Mouse (Mus musculus): ENCODE results near the gene Anapc10. TPM values are rescaled to one million over a fixed set of nuclear protein-coding genes. Genes with fewer than 3 reads are reported as not detected.
"Not testable (repeated sequence)": the region's sequence is repeated elsewhere in the genome, so short reads cannot be mapped to it uniquely, and the experiment has no call there.

Anapc10 gene
- 31.4 and 34.7 TPM in 2 replicates for polyA plus RNA-seq (2014; fragmentation: Nextera tagmentation; extraction: Ambion mirVana)

DNA sequence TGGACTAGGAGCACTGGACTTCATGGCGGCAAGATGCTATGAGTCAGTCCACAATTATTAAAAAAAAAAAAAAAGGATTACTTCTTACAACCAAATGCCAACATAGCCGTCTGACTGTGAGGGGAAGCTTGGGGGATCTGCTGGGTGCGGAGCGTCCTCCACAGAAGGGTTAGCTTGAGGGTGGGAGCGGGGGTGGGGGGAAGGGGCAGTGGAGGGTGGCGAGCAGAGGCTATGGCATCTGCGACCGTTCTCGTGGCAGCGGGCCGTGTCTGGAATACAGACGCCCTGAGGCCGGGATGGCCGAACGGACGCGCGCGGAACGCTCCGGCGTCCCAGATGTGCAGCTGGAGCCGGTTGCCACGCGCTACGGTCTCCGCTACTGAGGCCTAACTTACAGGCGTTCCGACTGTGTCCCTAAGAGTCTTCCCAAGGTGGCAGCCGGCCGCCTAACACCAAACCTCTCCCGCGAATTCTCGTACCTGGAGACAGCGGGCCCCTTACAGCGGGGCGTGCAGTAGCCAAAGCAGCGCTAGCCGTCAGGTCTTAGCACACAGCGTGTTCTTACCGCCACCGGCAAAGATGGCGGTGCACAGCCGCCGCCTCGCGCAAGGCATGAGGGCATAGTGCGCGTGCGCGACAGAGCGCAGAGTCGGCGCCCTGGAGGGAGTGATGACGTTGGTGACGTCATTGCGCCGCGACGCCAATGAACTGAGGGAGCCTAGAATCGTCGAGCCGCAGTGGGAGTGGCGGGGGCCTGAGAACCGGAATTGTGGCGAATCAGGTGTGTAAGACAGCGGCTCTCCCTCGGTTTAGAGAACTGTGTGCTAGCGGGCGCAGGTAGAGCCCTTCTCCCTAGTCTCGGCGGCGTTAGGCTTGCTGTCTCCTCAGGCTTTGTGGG, at the start of gene Anapc10, which contains the start of gene Abce1:
Gene Anapc10 (plus strand): TSS at position 757 of the 898 bp plus-strand sequence.
Gene Abce1 (minus strand): TSS at position 677 of the 898 bp plus-strand sequence.
- ATAC-seq (replicated peaks; ENCODE audit: low FRiP score) = peak; percentile 96
- no peaks in the 10 kb centered on the region for H3K9me3 ChIP-seq (ENCODE audit: control insufficient read depth, low read length)
- H3K27ac ChIP-seq (ENCODE audit: low read depth, low read length) = peak within 1 kb of the TSS; percentile 83
- peak within 1 kb of the TSS; percentile 95 for H3K9ac ChIP-seq (ENCODE audit: low read depth, low read length)
- peak within 1 kb of the TSS; percentile 80 for H3K4me2 ChIP-seq
- H3K4me1 ChIP-seq (replicated peaks; ENCODE audit: control insufficient read depth, insufficient read depth, low read length) = peaks cover 3% of the 10 kb centered on the region; the same call in 1 of the 2 replicates
- peaks cover 4% of the 10 kb centered on the region for H3K36me3 ChIP-seq (ENCODE audit: control insufficient read depth, insufficient read depth, low read length)
- under 1% methylated on average over 73 of the region's 73 CpGs for whole genome bisulfite sequencing
- H3K4me3 ChIP-seq (ENCODE audit: low read depth, low read length) = peak within 1 kb of the TSS; percentile 96
- H3K27me3 ChIP-seq (replicated peaks; ENCODE audit: control insufficient read depth, insufficient read depth, low read length) = no peaks in the 10 kb centered on the region
- peak; percentile 96 for DNase-seq (ENCODE audit: low spot score)

DNA sequence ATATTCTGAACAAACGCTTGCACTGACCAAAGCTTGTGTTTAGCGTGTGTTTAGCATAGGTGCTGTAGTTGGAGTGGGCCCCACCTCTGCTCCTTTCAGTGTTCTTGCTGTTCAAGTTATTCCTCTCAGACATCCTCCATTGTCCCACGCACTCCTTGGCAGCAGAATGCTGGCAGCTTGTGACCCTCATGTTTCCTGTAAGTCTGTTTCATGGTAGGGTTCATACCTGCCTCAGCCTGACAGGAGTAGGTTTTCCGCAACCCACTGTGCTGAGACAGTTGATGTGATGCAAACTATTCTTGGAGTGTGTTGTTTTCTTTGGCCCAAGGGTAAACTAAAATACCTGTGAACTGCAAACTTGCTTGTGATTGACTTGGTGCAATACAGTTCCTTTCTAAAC, 35.2 kb upstream of the Anapc10 start:
- no peaks in the 10 kb centered on the region for H3K9me3 ChIP-seq (ENCODE audit: control insufficient read depth, low read length)
- no peak overlapping the region for H3K9ac ChIP-seq (ENCODE audit: low read depth, low read length)
- peaks cover 7% of the 10 kb centered on the region; the same call in 1 of the 2 replicates for H3K4me1 ChIP-seq (replicated peaks; ENCODE audit: control insufficient read depth, insufficient read depth, low read length)
- H3K27ac ChIP-seq (ENCODE audit: low read depth, low read length) = no peak overlapping the region
- H3K4me3 ChIP-seq (ENCODE audit: low read depth, low read length) = no peak overlapping the region
- no peak overlapping the region for H3K4me2 ChIP-seq
- ATAC-seq (replicated peaks; ENCODE audit: low FRiP score) = no peak
- H3K27me3 ChIP-seq (replicated peaks; ENCODE audit: control insufficient read depth, insufficient read depth, low read length) = no peaks in the 10 kb centered on the region
- peaks cover 22% of the 10 kb centered on the region; the same call in 1 of the 2 replicates for H3K36me3 ChIP-seq (ENCODE audit: control insufficient read depth, insufficient read depth, low read length)
- 93% methylated on average over 4 of the region's 4 CpGs for WGBS
- DNase-seq (ENCODE audit: low spot score) = no peak

DNA sequence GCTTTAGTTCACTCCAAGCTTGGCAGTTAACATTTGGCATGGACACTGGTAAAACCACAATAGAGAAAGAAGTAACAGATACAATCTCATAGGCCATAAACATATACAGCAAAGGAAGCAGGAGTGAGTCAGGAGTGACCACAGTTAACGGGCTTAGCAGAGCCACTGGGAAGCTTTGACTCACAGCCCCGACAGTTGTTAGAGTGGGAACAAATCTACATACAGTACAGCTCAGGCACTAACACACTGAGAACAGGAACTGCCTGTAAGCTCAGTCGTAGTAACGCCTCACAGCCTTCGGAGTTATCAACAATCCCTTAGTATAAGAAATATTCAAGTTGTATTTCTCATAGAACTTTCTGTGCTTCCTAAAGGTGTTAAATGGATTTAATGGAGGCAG, 32.6 kb upstream of the Anapc10 start:
- Histone ChIP-seq H3K9ac (ENCODE audit: low read depth, low read length) (no peak overlapping the region), H3K4me1 (replicated peaks; ENCODE audit: control insufficient read depth, insufficient read depth, low read length) (peaks cover 7% of the 10 kb centered on the region; the same call in 1 of the 2 replicates), H3K4me3 (ENCODE audit: low read depth, low read length) (no peak overlapping the region), H3K27me3 (replicated peaks; ENCODE audit: control insufficient read depth, insufficient read depth, low read length) (no peaks in the 10 kb centered on the region), H3K36me3 (ENCODE audit: control insufficient read depth, insufficient read depth, low read length) (peaks cover 5% of the 10 kb centered on the region), H3K9me3 (ENCODE audit: control insufficient read depth, low read length) (no peaks in the 10 kb centered on the region), H3K4me2 (no peak overlapping the region), H3K27ac (ENCODE audit: low read depth, low read length) (no peak overlapping the region)
- DNase-seq (ENCODE audit: low spot score) (no peak), ATAC-seq (replicated peaks; ENCODE audit: low FRiP score) (no peak)
- 41% methylated on average over 5 of the region's 5 CpGs for WGBS

DNA sequence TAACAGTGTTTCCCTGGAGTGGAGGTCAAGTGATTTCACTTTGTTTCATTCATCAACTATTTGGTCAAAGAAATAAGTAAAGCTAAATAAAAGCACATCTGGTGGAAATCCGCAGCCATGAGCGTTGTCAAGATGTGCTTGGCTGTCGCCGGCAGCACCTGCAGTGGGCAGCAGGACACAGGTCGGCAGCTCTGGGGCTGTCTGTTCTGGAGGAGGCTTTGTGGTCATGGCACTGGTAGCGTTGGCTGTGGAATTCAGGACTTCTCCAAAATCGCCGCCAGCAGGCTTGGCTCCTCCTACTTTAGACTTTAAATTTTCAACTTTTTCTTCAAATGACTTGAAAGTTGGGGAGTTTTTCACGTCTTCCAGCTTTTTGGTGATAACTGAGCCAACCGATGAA, 31.5 kb upstream of the Anapc10 start:
- H3K27ac ChIP-seq (ENCODE audit: low read depth, low read length); DNase-seq (ENCODE audit: low spot score); H3K27me3 ChIP-seq (replicated peaks; ENCODE audit: control insufficient read depth, insufficient read depth, low read length); ATAC-seq (replicated peaks; ENCODE audit: low FRiP score); H3K9me3 ChIP-seq (ENCODE audit: control insufficient read depth, low read length); H3K9ac ChIP-seq (ENCODE audit: low read depth, low read length); H3K4me1 ChIP-seq (replicated peaks; ENCODE audit: control insufficient read depth, insufficient read depth, low read length): not testable (repeated sequence)
- Histone ChIP-seq H3K36me3 (ENCODE audit: control insufficient read depth, insufficient read depth, low read length) (peaks cover 11% of the 10 kb centered on the region), H3K4me2 (peak overlapping the region; percentile 80), H3K4me3 (ENCODE audit: low read depth, low read length) (peak overlapping the region; percentile 58)
- 36% methylated on average over 10 of the region's 10 CpGs for WGBS

DNA sequence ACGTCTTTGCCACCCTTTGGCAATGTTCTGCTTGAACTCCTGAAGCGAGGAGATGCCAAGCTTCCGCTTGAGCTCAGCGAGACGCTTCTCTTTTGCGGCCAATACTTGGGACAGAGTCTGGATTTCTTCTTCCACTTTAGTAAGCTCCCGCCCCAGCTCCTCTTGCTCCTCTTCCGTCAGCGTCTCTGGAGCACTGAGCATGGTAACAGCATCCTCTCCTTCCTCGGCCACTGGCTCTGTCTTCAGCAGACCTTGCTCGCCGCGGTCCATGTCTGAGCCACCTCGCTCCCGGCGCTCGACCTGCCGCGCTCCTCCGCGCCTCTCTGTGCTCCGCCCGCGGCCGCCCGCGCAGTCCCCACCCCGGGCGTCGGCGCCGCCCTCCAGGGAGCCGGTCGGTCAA, 31.1 kb upstream of the Anapc10 start:
- 7% methylated on average over 34 of the region's 34 CpGs for WGBS
- ATAC-seq (replicated peaks; ENCODE audit: low FRiP score) (peak; percentile 79), DNase-seq (ENCODE audit: low spot score) (peak; percentile 49)
- peaks cover 7% of the 10 kb centered on the region; the same call in 1 of the 2 replicates for H3K4me1 ChIP-seq (replicated peaks; ENCODE audit: control insufficient read depth, insufficient read depth, low read length)
- H3K27ac ChIP-seq (ENCODE audit: low read depth, low read length) = no peak overlapping the region
- H3K36me3 ChIP-seq (ENCODE audit: control insufficient read depth, insufficient read depth, low read length) = peaks cover 14% of the 10 kb centered on the region
- no peaks in the 10 kb centered on the region for H3K9me3 ChIP-seq (ENCODE audit: control insufficient read depth, low read length)
- no peaks in the 10 kb centered on the region for H3K27me3 ChIP-seq (replicated peaks; ENCODE audit: control insufficient read depth, insufficient read depth, low read length)
- peak overlapping the region; percentile 80 for H3K4me2 ChIP-seq
- peak overlapping the region; percentile 58 for H3K4me3 ChIP-seq (ENCODE audit: low read depth, low read length)
- H3K9ac ChIP-seq (ENCODE audit: low read depth, low read length) = peak overlapping the region; percentile 53

DNA sequence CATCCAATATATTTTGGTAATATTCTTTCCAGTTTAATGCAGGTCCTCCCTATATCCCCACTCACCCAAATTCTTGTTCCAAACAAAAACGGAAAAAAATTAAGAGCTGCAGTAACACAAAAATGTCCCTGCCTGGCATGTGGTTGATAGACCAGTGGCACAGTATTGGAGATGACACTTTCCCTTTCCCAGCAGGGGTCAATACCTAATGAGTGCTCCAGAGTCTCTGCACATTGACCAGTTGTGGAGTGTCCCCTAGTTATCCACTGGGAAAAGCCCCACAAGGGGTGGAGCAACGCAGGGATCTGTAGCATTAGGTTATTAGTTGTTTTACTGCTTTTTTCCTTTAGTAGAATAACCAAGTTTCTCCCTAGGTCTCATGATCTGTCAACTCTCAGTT, 30.7 kb upstream of the Anapc10 start:
- no peaks in the 10 kb centered on the region for H3K9me3 ChIP-seq (ENCODE audit: control insufficient read depth, low read length)
- H3K4me3 ChIP-seq (ENCODE audit: low read depth, low read length) = peak overlapping the region; percentile 58
- peak overlapping the region; percentile 53 for H3K9ac ChIP-seq (ENCODE audit: low read depth, low read length)
- H3K27me3 ChIP-seq (replicated peaks; ENCODE audit: control insufficient read depth, insufficient read depth, low read length) = no peaks in the 10 kb centered on the region
- 21% methylated on average over 2 of the region's 2 CpGs for WGBS
- ATAC-seq (replicated peaks; ENCODE audit: low FRiP score) = peak; percentile 52; the same call in 1 of the 2 replicates
- H3K27ac ChIP-seq (ENCODE audit: low read depth, low read length) = no peak overlapping the region
- peaks cover 16% of the 10 kb centered on the region for H3K36me3 ChIP-seq (ENCODE audit: control insufficient read depth, insufficient read depth, low read length)
- peak overlapping the region; percentile 80 for H3K4me2 ChIP-seq
- peaks cover 7% of the 10 kb centered on the region; the same call in 1 of the 2 replicates for H3K4me1 ChIP-seq (replicated peaks; ENCODE audit: control insufficient read depth, insufficient read depth, low read length)
- DNase-seq (ENCODE audit: low spot score) = no peak

DNA sequence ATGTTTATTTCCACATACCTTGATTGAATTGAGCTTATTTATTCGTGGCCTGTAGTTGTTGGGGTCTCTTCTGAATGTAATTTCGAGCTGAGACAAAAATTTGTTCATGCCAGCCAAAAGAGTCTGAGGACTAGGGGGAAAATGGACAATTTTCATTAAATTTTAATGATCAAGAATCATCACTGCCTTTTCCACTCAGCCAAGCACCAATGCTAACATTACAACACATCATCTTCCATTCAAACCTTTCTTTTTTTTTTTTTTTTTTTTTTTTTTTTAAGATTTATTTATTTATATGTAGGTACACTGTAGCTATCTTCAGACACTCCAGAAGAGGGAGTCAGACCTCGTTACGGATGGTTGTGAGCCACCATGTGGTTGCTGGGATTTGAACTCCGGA, 25.7 kb upstream of the Anapc10 start:
- H3K27ac ChIP-seq (ENCODE audit: low read depth, low read length); H3K9ac ChIP-seq (ENCODE audit: low read depth, low read length); DNase-seq (ENCODE audit: low spot score); H3K4me2 ChIP-seq; H3K27me3 ChIP-seq (replicated peaks; ENCODE audit: control insufficient read depth, insufficient read depth, low read length); H3K9me3 ChIP-seq (ENCODE audit: control insufficient read depth, low read length); H3K4me3 ChIP-seq (ENCODE audit: low read depth, low read length); ATAC-seq (replicated peaks; ENCODE audit: low FRiP score); H3K4me1 ChIP-seq (replicated peaks; ENCODE audit: control insufficient read depth, insufficient read depth, low read length): not testable (repeated sequence)
- peaks cover 42% of the 10 kb centered on the region for H3K36me3 ChIP-seq (ENCODE audit: control insufficient read depth, insufficient read depth, low read length)
- WGBS = 92% methylated on average over 3 of the region's 5 CpGs

DNA sequence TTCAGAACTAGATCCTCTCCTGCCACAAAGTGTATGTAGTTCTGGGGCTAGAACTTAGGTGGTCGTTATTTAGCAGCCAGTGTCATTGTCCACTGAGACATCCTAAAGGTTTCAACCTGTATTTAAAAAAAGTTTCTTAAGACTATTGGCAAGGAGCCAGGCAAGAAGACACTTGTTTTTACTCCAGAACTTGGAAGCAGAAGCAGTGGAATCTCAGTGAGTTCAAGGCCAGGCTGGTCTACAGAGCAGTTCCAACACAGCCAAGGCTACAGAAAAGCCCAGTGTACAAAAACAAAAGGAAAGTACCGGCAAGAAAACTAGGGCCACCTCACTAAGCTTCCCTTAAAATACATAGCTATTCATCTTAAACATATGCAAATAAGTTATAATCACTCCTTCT, 19.1 kb upstream of the Anapc10 start:
- ATAC-seq (replicated peaks; ENCODE audit: low FRiP score) (no peak), DNase-seq (ENCODE audit: low spot score) (no peak)
- Histone ChIP-seq H3K36me3 (ENCODE audit: control insufficient read depth, insufficient read depth, low read length) (peaks cover 44% of the 10 kb centered on the region), H3K9me3 (ENCODE audit: control insufficient read depth, low read length) (no peaks in the 10 kb centered on the region), H3K27ac (ENCODE audit: low read depth, low read length) (no peak overlapping the region), H3K9ac (ENCODE audit: low read depth, low read length) (no peak overlapping the region), H3K4me1 (replicated peaks; ENCODE audit: control insufficient read depth, insufficient read depth, low read length) (no peaks in the 10 kb centered on the region), H3K4me2 (no peak overlapping the region), H3K27me3 (replicated peaks; ENCODE audit: control insufficient read depth, insufficient read depth, low read length) (no peaks in the 10 kb centered on the region), H3K4me3 (ENCODE audit: low read depth, low read length) (no peak overlapping the region)
- WGBS = 86% methylated on average over 2 of the region's 2 CpGs
